Mouse (Mus musculus): ENCODE data around the gene Anapc7. TPM values are rescaled to one million over a fixed set of nuclear protein-coding genes. Genes with fewer than 3 reads are reported as not detected.

Anapc7 gene
- polyA plus RNA-seq, 2 experiments: 9.0 to 13.2 TPM

DNA sequence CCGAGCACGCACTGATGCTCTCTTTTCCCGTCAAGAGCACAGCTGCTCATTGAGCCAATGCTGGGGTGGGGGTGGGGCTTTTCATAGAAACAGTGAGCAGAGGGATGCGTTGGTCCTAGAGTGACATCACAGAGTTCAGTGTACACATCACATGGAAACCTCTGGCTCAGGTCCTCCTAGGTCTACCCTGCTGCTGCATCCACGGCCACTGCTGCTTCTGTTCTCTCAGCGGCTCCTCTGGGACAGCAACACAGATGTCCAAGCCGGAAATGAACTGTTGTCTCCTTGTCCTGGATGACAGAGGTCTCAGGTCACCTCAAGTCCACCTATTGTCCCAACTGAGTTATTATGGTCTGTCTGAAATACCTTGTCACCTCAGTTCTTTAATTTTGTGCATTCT, 28.5 kb downstream of the Anapc7 start:
- WGBS (ENCODE audit: insufficient replicate concordance): 67% methylated on average over 7 of the region's 7 CpGs
- H3K4me3 ChIP-seq (ENCODE audit: insufficient read depth in 1 of 2, low read depth in 2 of 2, low read length in 2 of 2): no peak overlapping the region
- DNase-seq (ENCODE audit: low read depth in 3 of 3, low spot score in 3 of 3) (no peak), ATAC-seq (ENCODE audit: insufficient read depth) (no peak)
- no peak overlapping the region for H3K27ac ChIP-seq
- H3K4me1 ChIP-seq (replicated peaks; ENCODE audit: control insufficient read depth in 2 of 2, insufficient read depth in 2 of 2, low read length in 1 of 2): no peaks in the 10 kb centered on the region
- no peaks in the 10 kb centered on the region for H3K9me3 ChIP-seq (ENCODE audit: control insufficient read depth, low read length)
- TF ChIP-seq EP300 (IDR thresholded peaks at IDR 0.05; ENCODE audit: low read depth) (no peak), CTCF (IDR thresholded peaks at IDR 0.05; ENCODE audit: low read depth) (no peak)
- peaks cover 20% of the 10 kb centered on the region for H3K36me3 ChIP-seq (replicated peaks; ENCODE audit: control insufficient read depth, insufficient read depth, low read depth)
- H3K27me3 ChIP-seq (ENCODE audit: control insufficient read depth, insufficient read depth, low read length): no peaks in the 10 kb centered on the region
- H3K4me2 ChIP-seq (ENCODE audit: low read depth): no peak overlapping the region
- H3K9ac ChIP-seq (replicated peaks): no peak overlapping the region

DNA sequence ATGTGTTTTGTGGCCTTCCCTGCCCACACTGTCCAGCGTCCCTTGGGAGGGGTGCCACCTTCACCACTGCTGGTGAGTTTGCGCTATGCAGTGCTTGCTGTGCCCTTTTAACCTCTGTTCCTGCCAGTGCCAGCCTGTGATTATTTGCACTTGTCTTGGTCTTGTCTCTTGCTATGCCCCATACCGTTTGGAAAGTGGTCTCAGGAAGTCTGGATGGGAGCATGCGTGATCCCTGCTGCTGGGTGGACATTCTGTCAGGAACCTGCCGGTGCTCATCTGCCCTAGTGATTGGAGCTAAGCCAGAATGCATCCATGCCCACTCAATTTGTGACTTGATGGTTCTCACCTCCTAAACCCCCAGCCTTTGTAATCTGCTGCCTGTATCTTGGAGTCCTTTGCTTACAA, 29.4 kb downstream of the Anapc7 start:
- 67% methylated on average over 5 of the region's 5 CpGs for WGBS (ENCODE audit: insufficient replicate concordance)
- TF ChIP-seq EP300 (IDR thresholded peaks at IDR 0.05; ENCODE audit: low read depth) (no peak), CTCF (IDR thresholded peaks at IDR 0.05; ENCODE audit: low read depth) (no peak)
- no peak for ATAC-seq (ENCODE audit: insufficient read depth)
- H3K27me3 ChIP-seq (ENCODE audit: control insufficient read depth, insufficient read depth, low read length): no peaks in the 10 kb centered on the region
- H3K36me3 ChIP-seq (replicated peaks; ENCODE audit: control insufficient read depth, insufficient read depth, low read depth): peaks cover 29% of the 10 kb centered on the region
- H3K9me3 ChIP-seq (ENCODE audit: control insufficient read depth, low read length): no peaks in the 10 kb centered on the region
- no peak overlapping the region for H3K4me3 ChIP-seq (ENCODE audit: insufficient read depth in 1 of 2, low read depth in 2 of 2, low read length in 2 of 2)
- no peak overlapping the region for H3K4me2 ChIP-seq (ENCODE audit: low read depth)
- no peak overlapping the region for H3K27ac ChIP-seq
- DNase-seq (ENCODE audit: low read depth in 3 of 3, low spot score in 3 of 3): no peak
- H3K9ac ChIP-seq (replicated peaks): no peak overlapping the region
- H3K4me1 ChIP-seq (replicated peaks; ENCODE audit: control insufficient read depth in 2 of 2, insufficient read depth in 2 of 2, low read length in 1 of 2): no peaks in the 10 kb centered on the region

DNA sequence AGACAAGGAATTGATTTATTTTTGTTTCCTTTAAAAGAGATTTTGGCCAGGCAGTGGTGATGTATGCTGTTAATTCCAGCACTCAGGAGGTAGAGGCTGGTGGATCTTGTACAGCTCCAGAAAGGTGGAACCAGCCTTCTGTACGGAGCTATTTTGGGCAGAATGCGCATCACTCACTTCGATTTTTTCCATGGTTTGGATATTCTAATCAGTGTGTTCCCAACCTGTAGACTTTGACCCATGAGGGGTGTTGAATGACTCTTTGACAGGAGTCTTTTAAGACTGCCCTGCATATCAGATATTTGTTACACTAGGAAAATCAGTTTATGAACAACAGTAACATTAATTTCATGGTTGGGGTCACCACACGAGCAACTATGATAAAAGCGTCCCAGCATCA, 29.8 kb downstream of the Anapc7 start:
- Histone ChIP-seq H3K4me2 (ENCODE audit: low read depth) (no peak overlapping the region), H3K4me1 (replicated peaks; ENCODE audit: control insufficient read depth in 2 of 2, insufficient read depth in 2 of 2, low read length in 1 of 2) (no peaks in the 10 kb centered on the region), H3K36me3 (replicated peaks; ENCODE audit: control insufficient read depth, insufficient read depth, low read depth) (peaks cover 32% of the 10 kb centered on the region), H3K4me3 (ENCODE audit: insufficient read depth in 1 of 2, low read depth in 2 of 2, low read length in 2 of 2) (no peak overlapping the region), H3K27me3 (ENCODE audit: control insufficient read depth, insufficient read depth, low read length) (no peaks in the 10 kb centered on the region), H3K9me3 (ENCODE audit: control insufficient read depth, low read length) (no peaks in the 10 kb centered on the region), H3K9ac (replicated peaks) (no peak overlapping the region), H3K27ac (no peak overlapping the region)
- WGBS (ENCODE audit: insufficient replicate concordance): 83% methylated on average over 5 of the region's 5 CpGs
- ATAC-seq (ENCODE audit: insufficient read depth) (no peak), DNase-seq (ENCODE audit: low read depth in 3 of 3, low spot score in 3 of 3) (no peak)
- TF ChIP-seq CTCF (IDR thresholded peaks at IDR 0.05; ENCODE audit: low read depth) (no peak), EP300 (IDR thresholded peaks at IDR 0.05; ENCODE audit: low read depth) (no peak)

DNA sequence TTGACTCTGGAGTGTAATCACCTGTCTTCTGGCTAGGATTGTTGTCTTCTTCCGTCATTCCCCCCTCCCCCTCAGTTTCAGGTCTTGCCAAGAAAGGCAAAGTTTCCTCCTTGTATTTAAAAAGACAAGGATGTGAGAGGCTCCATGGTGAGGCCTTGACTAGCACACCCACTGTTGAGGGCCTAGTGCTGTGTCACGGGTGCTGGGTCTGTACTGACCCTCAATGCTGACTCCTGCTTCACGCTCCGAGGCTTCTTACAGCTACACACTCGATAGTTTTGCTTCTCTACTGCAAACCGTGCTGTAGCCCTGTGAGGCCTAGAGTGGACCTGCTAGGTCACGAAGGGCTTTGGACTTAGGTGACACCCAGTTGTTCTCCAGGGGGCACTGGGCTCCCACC, 30.7 kb downstream of the Anapc7 start:
- WGBS (ENCODE audit: insufficient replicate concordance): 76% methylated on average over 7 of the region's 7 CpGs
- no peaks in the 10 kb centered on the region for H3K4me1 ChIP-seq (replicated peaks; ENCODE audit: control insufficient read depth in 2 of 2, insufficient read depth in 2 of 2, low read length in 1 of 2)
- ATAC-seq (ENCODE audit: insufficient read depth): no peak
- TF ChIP-seq EP300 (IDR thresholded peaks at IDR 0.05; ENCODE audit: low read depth) (no peak), CTCF (IDR thresholded peaks at IDR 0.05; ENCODE audit: low read depth) (no peak)
- no peak overlapping the region for H3K4me2 ChIP-seq (ENCODE audit: low read depth)
- no peak overlapping the region for H3K9ac ChIP-seq (replicated peaks)
- no peak for DNase-seq (ENCODE audit: low read depth in 3 of 3, low spot score in 3 of 3)
- no peak overlapping the region for H3K4me3 ChIP-seq (ENCODE audit: insufficient read depth in 1 of 2, low read depth in 2 of 2, low read length in 2 of 2)
- no peak overlapping the region for H3K27ac ChIP-seq
- H3K9me3 ChIP-seq (ENCODE audit: control insufficient read depth, low read length): no peaks in the 10 kb centered on the region
- H3K36me3 ChIP-seq (replicated peaks; ENCODE audit: control insufficient read depth, insufficient read depth, low read depth): peaks cover 41% of the 10 kb centered on the region
- no peaks in the 10 kb centered on the region for H3K27me3 ChIP-seq (ENCODE audit: control insufficient read depth, insufficient read depth, low read length)

DNA sequence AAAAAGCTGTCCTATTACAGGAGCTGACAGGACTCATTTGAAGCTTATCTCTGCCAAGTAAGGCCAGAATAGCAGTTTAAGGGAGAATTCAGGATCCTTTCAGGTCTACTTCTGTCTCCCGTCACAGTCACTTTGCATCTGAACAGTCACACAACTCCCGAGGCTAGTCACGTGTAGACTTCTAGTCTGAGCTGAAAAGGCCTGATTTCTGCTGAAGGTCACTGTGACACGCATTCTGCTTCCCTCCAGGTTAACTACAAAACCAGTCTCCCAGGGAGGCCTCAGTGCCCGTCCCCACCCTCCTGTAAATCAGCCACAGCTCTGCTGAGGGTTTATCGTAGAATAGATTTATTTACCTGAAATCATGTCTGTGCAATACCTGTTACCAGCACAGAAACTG, 31.7 kb downstream of the Anapc7 start:
- H3K4me3 ChIP-seq (ENCODE audit: insufficient read depth in 1 of 2, low read depth in 2 of 2, low read length in 2 of 2): no peak overlapping the region
- peaks cover 51% of the 10 kb centered on the region for H3K36me3 ChIP-seq (replicated peaks; ENCODE audit: control insufficient read depth, insufficient read depth, low read depth)
- no peak for TF ChIP-seq CTCF (IDR thresholded peaks at IDR 0.05; ENCODE audit: low read depth)
- TF ChIP-seq EP300 (IDR thresholded peaks at IDR 0.05; ENCODE audit: low read depth): no peak
- H3K27me3 ChIP-seq (ENCODE audit: control insufficient read depth, insufficient read depth, low read length): no peaks in the 10 kb centered on the region
- no peaks in the 10 kb centered on the region for H3K9me3 ChIP-seq (ENCODE audit: control insufficient read depth, low read length)
- H3K4me2 ChIP-seq (ENCODE audit: low read depth): no peak overlapping the region
- no peak overlapping the region for H3K9ac ChIP-seq (replicated peaks)
- H3K27ac ChIP-seq: no peak overlapping the region
- ATAC-seq (ENCODE audit: insufficient read depth): no peak
- no peak for DNase-seq (ENCODE audit: low read depth in 3 of 3, low spot score in 3 of 3)
- WGBS (ENCODE audit: insufficient replicate concordance): 87% methylated on average over 6 of the region's 6 CpGs
- no peaks in the 10 kb centered on the region for H3K4me1 ChIP-seq (replicated peaks; ENCODE audit: control insufficient read depth in 2 of 2, insufficient read depth in 2 of 2, low read length in 1 of 2)
